Mouse (Mus musculus) stomach, embryonic 14.5 days (tissue): ENCODE results near the gene B3gnt7. TPM values are rescaled to one million over a fixed set of nuclear protein-coding genes. Genes with fewer than 3 reads are reported as not detected.

Experiments used
- microRNA-seq: library from miRNA; unstranded; fragments of <30 nt; microRNA quantifications from one replicate; pipeline ENCODE4, GENCODE M21; 2016
- polyA plus RNA-seq: library from polyadenylated mRNA; unstranded; fragments of >200 nt; fragmentation: Nextera tagmentation; extraction: Ambion mirVana; gene quantifications from 2 replicates; pipeline ENCODE4 v1.2.1, GENCODE M21; 2014

Gene B3gnt7
- polyA plus RNA-seq, 1 experiment from 2014 or later = 7.3 TPM

Small RNAs within 50 kb of the gene (microRNA-seq; reads per million reads assigned to microRNA genes)
- gene mmu-mir-3535 = 69.7 reads per million, percentile 43 among the genes with 10 or more reads in this experiment

Other genes with a start within 250 kb of the B3gnt7 start
- gene Psmd1, start 238.4 kb upstream of the B3gnt7 start, polyA plus RNA-seq = 154 and 160 TPM in 2 replicates
- 0.70 and 1.00 TPM in 2 replicates for gene Htr2b, start 190.9 kb upstream of the B3gnt7 start, polyA plus RNA-seq
- gene Gm21972, start 169.2 kb upstream of the B3gnt7 start, polyA plus RNA-seq = not detected in 2 replicates
- 22.7 and 30.1 TPM in 2 replicates for gene Armc9, start 148.1 kb upstream of the B3gnt7 start, polyA plus RNA-seq
- 335 and 360 TPM in 2 replicates for gene Ncl, start 56.6 kb downstream of the B3gnt7 start, polyA plus RNA-seq
- gene Nmur1, start 123.4 kb downstream of the B3gnt7 start, polyA plus RNA-seq = not detected in 2 replicates
- gene Tex44, start 123.5 kb downstream of the B3gnt7 start, polyA plus RNA-seq = not detected in 2 replicates
- 2,677 and 2,766 TPM in 2 replicates for gene Ptma, start 223.9 kb downstream of the B3gnt7 start, polyA plus RNA-seq